Mouse (Mus musculus) spleen, adult 2 months (tissue): ENCODE measurements around the gene Rpap3.

Source experiments
- CTCF ChIP-seq: fragments of 200-500 bp; IDR thresholded peaks from 2 replicates; pipeline ENCODE4 v1.5.1; 2011; ENCODE audit warnings: mild to moderate bottlenecking, inconsistent platforms; ENCODE audit not compliant: insufficient read depth, insufficient read length, insufficient replicate concordance; ENCODE audit errors: extremely low read depth
- POLR2A ChIP-seq: fragments of 200-500 bp; IDR thresholded peaks from 2 replicates; pipeline ENCODE4 v1.6.1; 2011; ENCODE audit warnings: low read depth, low read length, inconsistent platforms

- TF ChIP-seq CTCF, result no peak
- no peak for TF ChIP-seq POLR2A
Observed at GRCm38 (mm10) chr15:97743210-97743609, 37.6 kb upstream of the Rpap3 start.
